Comparison of ENCODE assay signal across 20 mouse cellular contexts in genomic region chr5:111823420-111823819, GRCm38 (mm10).
DNase-seq lines count a peak whose midpoint lies in the region; ATAC-seq and TF ChIP-seq lines count a peak whose summit lies in the region.
"Had no signal": no experiment of that assay in that cellular context is flagged by ENCODE, and none has a peak within 500 bp of the region (broad histone marks: within the 10 kb centered on the region; RNA-seq: fewer than 3 reads in every experiment).

No protein-coding gene starts in this region.

- intact Hi-C loops in left cerebral cortex, postnatal 14 days (cut with DNase I), result no loop called here

- no peaks in the 10 kb centered on the region; the same call in 1 of the 2 replicates for H3K4me1 ChIP-seq in heart, embryonic 11.5 days (ENCODE audit: control insufficient read depth, insufficient read depth, low read length)
- H3K4me1 ChIP-seq in limb, embryonic 14.5 days (ENCODE audit: control insufficient read depth, insufficient read depth, low read length), result 0 out of 2 replicates have a peak, but pooled peaks cover 3% of the 10 kb centered on the region
- H3K4me1 ChIP-seq: liver, embryonic 13.5 days; neural tube, embryonic 12.5 days had no signal

- H3K36me3 ChIP-seq in heart, embryonic 11.5 days (ENCODE audit: control insufficient read depth, insufficient read depth, low read length), result no peaks in the 10 kb centered on the region
- no peaks in the 10 kb centered on the region for H3K36me3 ChIP-seq in limb, embryonic 14.5 days (ENCODE audit: control insufficient read depth, insufficient read depth, low read length)
- H3K36me3 ChIP-seq: heart, embryonic 12.5 days; hindbrain, embryonic 10.5 days; liver, embryonic 13.5 days; neural tube, embryonic 12.5 days had no signal

- peak; percentile 96 for DNase-seq in heart, adult 11 months
- DNase-seq in kidney, postnatal 10 days, result peak; percentile 50
- DNase-seq in kidney, adult 8-10 months, result no peak
- peak; percentile 27 for DNase-seq in 3134 (ENCODE audit: extremely low read depth, insufficient read length, low spot score)
- no peak for DNase-seq in limb, embryonic 14.5 days (ENCODE audit: low spot score)
- no peak for DNase-seq in spleen, postnatal 36 days (ENCODE audit: low spot score in 2 of 2)
- no peak for DNase-seq in left cerebral cortex, postnatal 14 days (ENCODE audit: low spot score in 2 of 2)
- DNase-seq: adrenal gland, postnatal 36 days; cerebellum, adult 9-10 months; forebrain, postnatal 0 days; gastrocnemius, postnatal 10 days; kidney, postnatal 25 days; liver, embryonic 13.5 days; thymus, postnatal 4 days had no signal

- no peak for ATAC-seq in heart, embryonic 11.5 days (replicated peaks; ENCODE audit: insufficient number of reproducible peaks, low FRiP score, low TSS enrichment)
- 0 out of 2 replicates have a peak, but pooled peaks have one; percentile 37 for ATAC-seq in limb, embryonic 14.5 days (ENCODE audit: low FRiP score, low read depth)
- ATAC-seq: forebrain, postnatal 0 days had no signal

- 14% methylated on average over 4 of the region's 4 CpGs for WGBS in heart, embryonic 11.5 days (ENCODE audit: insufficient replicate concordance)
- WGBS in limb, embryonic 14.5 days, result 19% methylated on average over 4 of the region's 4 CpGs

- H3K9ac ChIP-seq in heart, embryonic 11.5 days (ENCODE audit: low read depth, low read length), result no peak overlapping the region
- no peak overlapping the region for H3K9ac ChIP-seq in limb, embryonic 14.5 days (ENCODE audit: low read depth, low read length, severe bottlenecking)
- H3K9ac ChIP-seq: forebrain, postnatal 0 days; heart, embryonic 12.5 days; liver, embryonic 13.5 days; neural tube, embryonic 12.5 days had no signal

- no peak overlapping the region for H3K4me3 ChIP-seq in heart, embryonic 11.5 days (ENCODE audit: low read depth, low read length)
- H3K4me3 ChIP-seq in limb, embryonic 14.5 days (replicated peaks; ENCODE audit: low read length), result no peak overlapping the region
- H3K4me3 ChIP-seq: erythroblast, embryonic 14.5 days; heart, embryonic 12.5 days; hindbrain, embryonic 10.5 days; liver, embryonic 13.5 days; neural tube, embryonic 12.5 days had no signal

- H3K27ac ChIP-seq in heart, embryonic 11.5 days (ENCODE audit: low read depth, low read length), result no peak overlapping the region
- no peak overlapping the region for H3K27ac ChIP-seq in limb, embryonic 14.5 days (replicated peaks; ENCODE audit: low read depth, low read length)
- H3K27ac ChIP-seq: liver, embryonic 13.5 days; neural tube, embryonic 12.5 days had no signal

- no peak for TF ChIP-seq POLR2A in limb, embryonic 14.5 days (IDR thresholded peaks at IDR 0.05; ENCODE audit: borderline replicate concordance, extremely low read depth, insufficient read depth, insufficient read length)

- no peak overlapping the region for H3K4me2 ChIP-seq in heart, embryonic 11.5 days
- no peak overlapping the region for H3K4me2 ChIP-seq in limb, embryonic 14.5 days (replicated peaks; ENCODE audit: low read depth, low read length, severe bottlenecking)
- H3K4me2 ChIP-seq: heart, embryonic 12.5 days; liver, embryonic 13.5 days; neural tube, embryonic 12.5 days had no signal

- no peaks in the 10 kb centered on the region for H3K9me3 ChIP-seq in heart, embryonic 11.5 days (replicated peaks; ENCODE audit: control insufficient read depth, low read length)
- no peaks in the 10 kb centered on the region for H3K9me3 ChIP-seq in limb, embryonic 14.5 days (ENCODE audit: control insufficient read depth, low read length)
- H3K9me3 ChIP-seq: heart, embryonic 12.5 days; hindbrain, embryonic 10.5 days; liver, embryonic 13.5 days; neural tube, embryonic 12.5 days had no signal

- H3K27me3 ChIP-seq in heart, embryonic 11.5 days (ENCODE audit: control insufficient read depth, insufficient read depth, low read length), result peaks cover 6% of the 10 kb centered on the region; the same call in 1 of the 2 replicates
- H3K27me3 ChIP-seq in limb, embryonic 14.5 days (ENCODE audit: control insufficient read depth, insufficient read depth, low read length), result peaks cover 9% of the 10 kb centered on the region; the same call in 1 of the 2 replicates
- H3K27me3 ChIP-seq: liver, embryonic 13.5 days; Patski had no signal

Comparison
In these comparisons a context has a peak if more than half of its experiments do, and no peak if none do; other contexts are left out.
1. DNase-seq: peak in heart, adult 11 months (single experiment), kidney, postnatal 10 days (single experiment) and 3134 (single experiment); none in kidney, adult 8-10 months (0 of 2), limb, embryonic 14.5 days (single experiment), spleen, postnatal 36 days (0 of 2) and left cerebral cortex, postnatal 14 days (0 of 2).